Mouse (Mus musculus): Measurements from ENCODE around the gene Il31.

GRCm38 (mm10) chr5:123533801-123534200 is 44.5 kb upstream of the Il31 start:
- TF ChIP-seq CTCF (IDR thresholded peaks at IDR 0.05) (no peak), POLR2A (IDR thresholded peaks at IDR 0.05; ENCODE audit: insufficient read depth, low read depth, low read length) (no peak), EP300 (IDR thresholded peaks at IDR 0.05; ENCODE audit: insufficient read depth, low read depth, low read length) (no peak)
